Mouse (Mus musculus) testis, adult 2 months (tissue): ENCODE results near the gene Tssk2. TPM values are rescaled to one million over a fixed set of nuclear protein-coding genes. Genes with fewer than 3 reads are reported as not detected.

Source experiments
- H3K27ac ChIP-seq: fragments of 200-500 bp; 2 replicates; pipeline ENCODE4 v1.5.1; 2012; ENCODE audit warnings: low read depth, low read length; ENCODE audit not compliant: control insufficient read depth, insufficient read depth
- H3K27me3 ChIP-seq: fragments of 200-500 bp; 2 replicates; pipeline ENCODE4 v1.6.1; 2012; ENCODE audit warnings: mild to moderate bottlenecking, low read length, moderate library complexity; ENCODE audit not compliant: control insufficient read depth, insufficient read depth
- H3K36me3 ChIP-seq: fragments of 200-500 bp; 2 replicates; pipeline ENCODE4 v1.6.1; 2012; ENCODE audit warnings: mild to moderate bottlenecking, low read length; ENCODE audit not compliant: control insufficient read depth, insufficient read depth
- H3K4me1 ChIP-seq: fragments of 200-500 bp; 2 replicates; pipeline ENCODE4 v1.6.1; 2012; ENCODE audit warnings: low read length; ENCODE audit not compliant: control insufficient read depth, insufficient read depth
- H3K4me3 ChIP-seq: fragments of 200-500 bp; 2 replicates; pipeline ENCODE4 v1.5.1; 2012; ENCODE audit warnings: low read depth, mild to moderate bottlenecking, low read length, moderate library complexity, mixed read lengths; ENCODE audit not compliant: control insufficient read depth
- CTCF ChIP-seq: fragments of 200-500 bp; IDR thresholded peaks from 2 replicates; pipeline ENCODE4 v1.5.1; 2012; ENCODE audit warnings: low read depth, mild to moderate bottlenecking, inconsistent platforms, low read length, moderate library complexity; ENCODE audit not compliant: control insufficient read depth, insufficient read depth, insufficient replicate concordance
- POLR2A ChIP-seq: fragments of 200-500 bp; IDR thresholded peaks from 2 replicates; pipeline ENCODE4 v1.6.1; 2012; ENCODE audit warnings: low read depth, mild to moderate bottlenecking, inconsistent platforms, low read length, moderate library complexity; ENCODE audit not compliant: control insufficient read depth
- polyA plus RNA-seq: library from polyadenylated mRNA; depleted of rRNA; stranded (reverse); fragments of >200 nt; gene quantifications from 2 replicates; pipeline ENCODE4 v1.2.3, GENCODE M21; 2012

Gene Tssk2
- polyA plus RNA-seq, 1 experiment, result 898 TPM

- TF ChIP-seq POLR2A (no peak), CTCF (no peak)
- no peak overlapping the region for H3K4me3 ChIP-seq
- H3K4me1 ChIP-seq, result no peaks in the 10 kb centered on the region
- no peak overlapping the region for H3K27ac ChIP-seq
- no peaks in the 10 kb centered on the region for H3K36me3 ChIP-seq
- no peaks in the 10 kb centered on the region for H3K27me3 ChIP-seq
Measured at GRCm38 (mm10) chr16:17865293-17865692, 33.1 kb upstream of the Tssk2 start.

DNA sequence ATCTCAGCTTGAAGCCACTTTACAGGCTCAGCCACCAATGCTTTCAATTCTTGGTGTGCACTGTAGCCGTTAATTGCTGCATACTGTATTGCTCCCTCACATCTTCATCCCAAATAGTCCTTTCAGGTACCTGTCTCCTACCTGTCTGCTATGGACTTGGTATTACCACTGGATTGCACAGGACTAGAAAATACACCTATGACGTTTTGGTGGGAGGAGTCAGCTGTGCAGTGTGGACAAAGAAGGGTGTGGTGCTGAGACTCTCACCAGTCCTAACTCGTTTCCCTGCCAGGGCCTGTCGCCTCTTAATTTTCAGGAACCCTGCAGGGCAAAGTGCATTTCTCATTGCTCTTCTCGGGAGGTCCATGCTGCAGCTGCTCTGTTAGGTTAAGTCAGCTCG is 32.7 kb upstream of the Tssk2 start:
- Histone ChIP-seq H3K4me1 (no peaks in the 10 kb centered on the region), H3K27ac (no peak overlapping the region), H3K36me3 (no peaks in the 10 kb centered on the region), H3K4me3 (no peak overlapping the region), H3K27me3 (no peaks in the 10 kb centered on the region)
- TF ChIP-seq POLR2A (no peak), CTCF (no peak)

DNA sequence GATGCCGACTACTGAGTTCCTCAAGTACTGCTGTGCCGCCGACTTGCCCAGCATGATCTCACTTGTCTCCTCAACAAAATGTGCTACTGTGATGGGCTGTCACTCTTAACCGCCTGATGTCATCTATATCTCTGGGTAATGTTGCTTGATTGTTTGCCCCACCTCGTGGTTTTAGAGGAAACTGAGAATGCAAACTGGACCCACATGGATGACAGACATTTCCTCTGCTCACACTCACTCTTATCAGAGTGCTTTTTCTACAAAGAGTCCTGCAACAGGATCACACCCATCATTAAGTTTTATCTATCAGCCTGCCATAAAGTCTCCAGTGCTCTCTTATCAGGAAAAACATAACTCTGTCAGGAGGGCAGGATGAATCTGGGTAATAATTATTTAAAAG is 27.2 kb upstream of the Tssk2 start:
- Histone ChIP-seq H3K4me1 (no peaks in the 10 kb centered on the region), H3K4me3 (no peak overlapping the region), H3K27ac (no peak overlapping the region), H3K36me3 (no peaks in the 10 kb centered on the region), H3K27me3 (no peaks in the 10 kb centered on the region)
- TF ChIP-seq POLR2A, result no peak
- no peak for TF ChIP-seq CTCF

- Histone ChIP-seq H3K4me1 (no peaks in the 10 kb centered on the region), H3K27ac (no peak overlapping the region), H3K4me3 (no peak overlapping the region), H3K36me3 (no peaks in the 10 kb centered on the region), H3K27me3 (no peaks in the 10 kb centered on the region)
- TF ChIP-seq POLR2A (no peak), CTCF (no peak)
Measured at GRCm38 (mm10) chr16:17872995-17873394, 25.4 kb upstream of the Tssk2 start.

- Histone ChIP-seq H3K27ac (no peak overlapping the region), H3K4me1 (peaks cover 2% of the 10 kb centered on the region; the same call in 1 of the 2 replicates), H3K4me3 (no peak overlapping the region), H3K36me3 (no peaks in the 10 kb centered on the region), H3K27me3 (no peaks in the 10 kb centered on the region)
- no peak for TF ChIP-seq CTCF
- TF ChIP-seq POLR2A, result no peak
Measured at GRCm38 (mm10) chr16:17875174-17875573, 23.3 kb upstream of the Tssk2 start.

GRCm38 (mm10) chr16:17876096-17876495 is 22.3 kb upstream of the Tssk2 start:
- TF ChIP-seq POLR2A (no peak), CTCF (no peak)
- H3K27ac ChIP-seq, result no peak overlapping the region
- H3K36me3 ChIP-seq, result no peaks in the 10 kb centered on the region
- H3K4me3 ChIP-seq, result no peak overlapping the region
- no peaks in the 10 kb centered on the region for H3K27me3 ChIP-seq
- peaks cover 2% of the 10 kb centered on the region; the same call in 1 of the 2 replicates for H3K4me1 ChIP-seq

GRCm38 (mm10) chr16:17879571-17879970 is 18.9 kb upstream of the Tssk2 start:
- TF ChIP-seq CTCF, result no peak
- TF ChIP-seq POLR2A, result no peak
- Histone ChIP-seq H3K4me3 (no peak overlapping the region), H3K27me3 (no peaks in the 10 kb centered on the region), H3K36me3 (no peaks in the 10 kb centered on the region), H3K4me1 (peaks cover 2% of the 10 kb centered on the region; the same call in 1 of the 2 replicates), H3K27ac (no peak overlapping the region)

DNA sequence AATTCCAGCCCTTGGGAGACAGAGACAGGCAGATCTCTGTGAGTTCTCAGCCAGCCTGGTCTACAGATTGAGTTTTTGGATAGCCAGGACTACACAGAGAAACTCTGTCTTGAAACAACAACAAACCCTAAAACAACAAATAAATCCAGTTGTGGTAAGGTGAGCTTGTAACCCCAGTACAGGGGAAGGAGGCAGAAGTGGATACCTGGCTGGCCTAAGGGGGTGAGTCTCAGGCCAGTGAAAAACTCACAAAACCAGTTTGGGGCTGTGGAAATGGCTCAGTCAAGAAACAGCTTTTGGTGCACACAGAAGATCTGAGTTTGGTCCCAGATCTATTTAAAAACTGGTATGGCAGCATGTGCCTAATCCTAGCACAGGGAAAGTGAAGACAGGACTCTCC is 16.2 kb upstream of the Tssk2 start:
- TF ChIP-seq CTCF (no peak), POLR2A (no peak)
- H3K4me3 ChIP-seq, result no peak overlapping the region
- H3K27me3 ChIP-seq, result no peaks in the 10 kb centered on the region
- H3K36me3 ChIP-seq, result no peaks in the 10 kb centered on the region
- no peak overlapping the region for H3K27ac ChIP-seq
- peaks cover 2% of the 10 kb centered on the region; the same call in 1 of the 2 replicates for H3K4me1 ChIP-seq
